Mouse (Mus musculus) liver, embryonic 14.5 days (tissue): ENCODE data around the gene Rsad1. TPM values are rescaled to one million over a fixed set of nuclear protein-coding genes. Genes with fewer than 3 reads are reported as not detected.

ENCODE experiments used
- ATAC-seq: fragments of 200-750 bp; cut with Nextera tagmentation; 2 replicates; pipeline ENCODE4 v1.8.0; 2017; ENCODE audit warnings: moderate number of reproducible peaks, mild to moderate bottlenecking, moderate library complexity; ENCODE audit not compliant: insufficient read depth
- DNase-seq, 3 experiments: peaks; one replicate each; pipeline ENCODE4 v3.0.0-alpha.2; 2012 to 2013; ENCODE audit warnings: low read depth in 3 of 3, low spot score in 3 of 3
- H3K27ac ChIP-seq: fragments of 300-500 bp; sonication (generic); 2 replicates; pipeline ENCODE4 v1.5.1; 2014; ENCODE audit warnings: moderate library complexity, mild to moderate bottlenecking, control low read depth, inconsistent platforms
- H3K27me3 ChIP-seq: fragments of 300-500 bp; sonication (generic); 2 replicates; pipeline ENCODE4 v1.6.1; 2014; ENCODE audit warnings: mild to moderate bottlenecking, low read length, moderate library complexity; ENCODE audit not compliant: control insufficient read depth, insufficient read depth
- H3K36me3 ChIP-seq: fragments of 300-500 bp; sonication (generic); replicated peaks from 2 replicates; pipeline ENCODE4 v1.6.1; 2014; ENCODE audit warnings: low read depth; ENCODE audit not compliant: control insufficient read depth, insufficient read depth
- H3K4me1 ChIP-seq, 2 experiments: fragments of 200-500 bp in 1 of 2; fragments of 300-500 bp in 1 of 2; sonication (generic) in 1 of 2; replicated peaks; 2 replicates each; pipeline ENCODE4 v1.6.1; 2012 to 2014; ENCODE audit warnings: antibody characterized with exemption in 1 of 2, inconsistent platforms in 1 of 2, low read length in 1 of 2; ENCODE audit not compliant: control insufficient read depth in 2 of 2, insufficient read depth in 2 of 2
- H3K4me2 ChIP-seq: fragments of 300-500 bp; sonication (generic); 2 replicates; pipeline ENCODE4 v1.6.1; 2014; ENCODE audit warnings: low read depth, mild to moderate bottlenecking, control low read depth, moderate library complexity
- H3K4me3 ChIP-seq, 2 experiments: fragments of 200-500 bp in 1 of 2; fragments of 300-500 bp in 1 of 2; sonication (generic) in 1 of 2; 2 replicates each; pipeline ENCODE4 v1.5.1; 2012 to 2014; ENCODE audit warnings: low read depth in 2 of 2, low read length in 2 of 2, mild to moderate bottlenecking in 2 of 2, control low read depth in 1 of 2, inconsistent platforms in 1 of 2, moderate library complexity in 1 of 2; ENCODE audit not compliant: insufficient read depth in 1 of 2
- H3K9ac ChIP-seq: fragments of 300-500 bp; sonication (generic); replicated peaks from 2 replicates; pipeline ENCODE4 v1.6.1; 2014; ENCODE audit warnings: mild to moderate bottlenecking, control low read depth, moderate library complexity
- H3K9me3 ChIP-seq: fragments of 300-500 bp; sonication (generic); 2 replicates; pipeline ENCODE4 v1.6.1; 2016; ENCODE audit warnings: low read length, mixed read lengths; ENCODE audit not compliant: control insufficient read depth
- CTCF ChIP-seq: IDR thresholded peaks from 2 replicates; pipeline ENCODE4 v1.5.1; 2016; ENCODE audit warnings: antibody characterized with exemption, low read depth, control low read depth
- EP300 ChIP-seq: IDR thresholded peaks from 2 replicates; pipeline ENCODE4 v1.6.1; 2016; ENCODE audit warnings: antibody characterized with exemption, low read depth
- WGBS: fragments of 180-500 bp; shearing (Covaris S2); extraction: QIAGEN DNeasy Blood & Tissue Kit; methylation state at CpG from one replicate; pipeline ENCODE4 v1.1.7; 2014; ENCODE audit not compliant: insufficient replicate concordance; 5-methylcytosine and 5-hydroxymethylcytosine counted together
- polyA plus RNA-seq, 2 experiments: library from polyadenylated mRNA; depleted of rRNA in 1 of 2; stranded (reverse) in 1 of 2; unstranded in 1 of 2; fragments of >200 nt; fragmentation: Nextera tagmentation in 1 of 2; extraction: Ambion mirVana in 1 of 2; gene quantifications; 2 replicates each; pipeline versions ENCODE4 v1.2.1 to v1.2.3; 2012 to 2014

The Rsad1 gene
- polyA plus RNA-seq, 2 experiments = 0.51 to 1.4 TPM

- WGBS = 81% methylated on average over 9 of the region's 9 CpGs
- Histone ChIP-seq H3K36me3 (no peaks in the 10 kb centered on the region), H3K4me2 (no peak overlapping the region), H3K9me3 (no peaks in the 10 kb centered on the region), H3K4me1 (peaks cover 0 to 2% of the 10 kb centered on the region in 2 experiments; a peak in 1 of 4 replicates), H3K4me3 (no peak overlapping the region), H3K9ac (no peak overlapping the region), H3K27me3 (no peaks in the 10 kb centered on the region), H3K27ac (no peak overlapping the region)
- TF ChIP-seq EP300 (no peak), CTCF (no peak)
- no peak for DNase-seq
- ATAC-seq = no peak
Observed at GRCm38 (mm10) chr11:94585091-94585490, 36.0 kb upstream of the Rsad1 start.

- no peaks in the 10 kb centered on the region for H3K4me1 ChIP-seq
- no peak for DNase-seq
- TF ChIP-seq CTCF (no peak), EP300 (no peak)
- H3K27ac ChIP-seq = no peak overlapping the region
- ATAC-seq = no peak
- H3K4me3 ChIP-seq = no peak overlapping the region
- H3K9ac ChIP-seq = no peak overlapping the region
- H3K9me3 ChIP-seq = no peaks in the 10 kb centered on the region
- 71% methylated on average over 5 of the region's 5 CpGs for WGBS
- no peaks in the 10 kb centered on the region for H3K27me3 ChIP-seq
- no peaks in the 10 kb centered on the region for H3K36me3 ChIP-seq
- no peak overlapping the region for H3K4me2 ChIP-seq
Observed at GRCm38 (mm10) chr11:94580111-94580740, 31.2 kb upstream of the Rsad1 start.

GRCm38 (mm10) chr11:94576361-94576760, 27.3 kb upstream of the Rsad1 start:
- no peak overlapping the region for H3K4me3 ChIP-seq
- DNase-seq = no peak
- H3K36me3 ChIP-seq = no peaks in the 10 kb centered on the region
- WGBS = 75% methylated on average over 9 of the region's 9 CpGs
- no peak overlapping the region for H3K9ac ChIP-seq
- no peak for TF ChIP-seq EP300
- H3K4me2 ChIP-seq = no peak overlapping the region
- no peaks in the 10 kb centered on the region for H3K4me1 ChIP-seq
- H3K27ac ChIP-seq = no peak overlapping the region
- H3K27me3 ChIP-seq = no peaks in the 10 kb centered on the region
- ATAC-seq = no peak
- no peaks in the 10 kb centered on the region for H3K9me3 ChIP-seq

GRCm38 (mm10) chr11:94575036-94575435, 26.0 kb upstream of the Rsad1 start:
- H3K9ac ChIP-seq = no peak overlapping the region
- 43% methylated on average over 2 of the region's 2 CpGs for WGBS
- no peaks in the 10 kb centered on the region for H3K9me3 ChIP-seq
- no peaks in the 10 kb centered on the region for H3K27me3 ChIP-seq
- H3K36me3 ChIP-seq = no peaks in the 10 kb centered on the region
- H3K27ac ChIP-seq = no peak overlapping the region
- DNase-seq (no peak), ATAC-seq (no peak)
- no peaks in the 10 kb centered on the region for H3K4me1 ChIP-seq
- H3K4me2 ChIP-seq = no peak overlapping the region
- H3K4me3 ChIP-seq = no peak overlapping the region
- TF ChIP-seq EP300 (no peak), CTCF (no peak)

GRCm38 (mm10) chr11:94574560-94574959, 25.5 kb upstream of the Rsad1 start:
- Histone ChIP-seq H3K9me3 (no peaks in the 10 kb centered on the region), H3K9ac (no peak overlapping the region), H3K27me3 (no peaks in the 10 kb centered on the region), H3K4me3 (no peak overlapping the region), H3K27ac (no peak overlapping the region), H3K4me2 (no peak overlapping the region), H3K36me3 (no peaks in the 10 kb centered on the region), H3K4me1 (no peaks in the 10 kb centered on the region)
- ATAC-seq = no peak
- WGBS = 19% methylated on average over 7 of the region's 7 CpGs
- TF ChIP-seq CTCF = no peak
- TF ChIP-seq EP300 = no peak
- no peak for DNase-seq
